Mouse (Mus musculus) mature B cell (primary cell): ENCODE results near the gene Gabrg1.

Source experiments
- in situ Hi-C: fragments of 300-500 bp; cut with MboI; formaldehyde crosslinking; loops from 2 replicates; pipeline ENCODE4 v1.14.3; 2019

Gene Gabrg1

DNA sequence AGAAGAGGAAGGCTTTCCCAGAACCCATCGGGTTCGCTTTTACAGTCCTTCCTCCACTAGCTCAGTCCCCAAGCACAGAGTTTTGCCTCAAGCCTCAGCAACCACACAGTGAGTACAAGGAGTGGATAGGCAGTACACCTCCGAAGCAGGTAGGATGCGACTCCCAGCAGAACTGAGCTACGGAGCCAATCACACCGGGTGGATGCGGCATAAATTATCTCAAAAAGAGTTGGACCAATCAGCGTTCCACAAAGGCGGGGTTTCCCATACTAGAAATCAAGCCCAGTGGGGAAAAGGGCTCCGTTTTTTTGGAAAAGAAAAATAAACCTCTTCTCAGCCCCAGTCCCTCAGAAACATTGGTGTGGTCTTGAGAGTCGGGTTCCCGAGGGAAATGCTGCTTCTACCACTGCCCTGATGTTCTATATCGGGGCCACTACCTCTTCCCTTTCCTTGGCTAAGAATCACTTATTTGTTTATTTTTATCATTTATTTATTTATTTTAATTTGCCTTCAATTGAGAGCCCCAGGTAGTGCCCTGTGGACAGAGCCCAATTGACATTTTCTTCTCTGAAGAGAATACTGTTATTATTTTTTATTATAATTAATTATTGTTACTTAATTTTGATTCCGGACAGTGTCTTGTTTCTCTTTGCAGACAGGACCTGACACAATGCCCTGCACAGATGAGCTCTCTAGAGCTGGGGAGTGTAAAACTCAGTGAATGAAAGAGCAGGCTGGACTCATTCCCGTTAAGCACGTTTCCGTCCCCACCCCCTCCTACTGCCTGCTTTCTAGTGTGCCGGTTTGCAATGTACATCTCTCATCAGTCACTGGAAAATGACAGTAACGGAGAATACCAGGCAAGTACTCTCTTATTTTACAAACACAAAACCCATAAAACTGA is at the start of gene Gabrg1:
Gene Gabrg1 (minus strand): TSS at position 426 of the 904 bp plus-strand sequence.
- in situ Hi-C loops = no loop called here

DNA sequence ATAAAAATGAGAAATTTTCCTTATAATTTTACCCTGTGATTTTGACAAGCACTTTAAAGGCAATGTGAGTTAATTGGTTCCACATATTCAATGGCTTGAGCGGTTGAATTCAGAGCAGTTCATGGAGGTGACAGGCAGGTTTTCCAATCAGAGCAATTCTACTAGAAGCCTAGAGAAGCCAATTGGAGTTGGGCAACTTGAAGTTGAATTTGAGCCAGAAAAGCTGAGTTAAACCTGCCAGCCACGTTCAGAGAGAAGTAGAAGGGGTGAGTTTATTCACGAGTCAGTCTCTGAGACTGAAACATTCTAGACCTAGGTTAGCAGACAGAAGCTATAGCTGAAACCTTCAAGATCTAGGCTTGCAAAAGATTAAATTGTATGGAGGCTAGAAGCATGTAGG is 41.6 kb upstream of the Gabrg1 start:
- in situ Hi-C loops = no loop called here

- in situ Hi-C loops = no loop called here
These were observed 27.7 kb upstream of the Gabrg1 start for GRCm38 (mm10) chr5:70870081-70870480.

GRCm38 (mm10) chr5:70843096-70843734 is 798 bp upstream of the Gabrg1 start:
- in situ Hi-C loops = no loop called here

GRCm38 (mm10) chr5:70818681-70819080 is 23.7 kb downstream of the Gabrg1 start:
- in situ Hi-C loops = no loop called here

DNA sequence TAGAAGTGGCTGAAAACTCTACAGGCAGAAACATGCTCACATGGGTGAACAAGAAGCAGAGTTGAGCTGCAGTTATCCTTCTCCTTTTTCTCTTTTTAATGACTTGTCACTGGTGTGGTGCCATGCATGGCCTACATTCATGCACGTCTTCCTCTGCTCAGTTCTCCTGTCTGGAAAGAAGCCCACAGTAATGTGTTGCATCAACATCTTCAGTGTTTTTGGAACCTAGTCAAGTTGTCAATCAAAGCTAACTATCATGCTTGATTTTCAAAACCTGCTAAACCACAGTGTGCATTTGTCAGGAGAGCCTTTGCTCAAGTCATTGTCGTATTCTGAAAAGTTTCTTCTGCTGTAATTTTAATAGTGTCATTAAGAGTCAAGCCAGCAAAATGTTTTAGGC is 106.3 kb downstream of the Gabrg1 start:
- in situ Hi-C loops = no loop called here

DNA sequence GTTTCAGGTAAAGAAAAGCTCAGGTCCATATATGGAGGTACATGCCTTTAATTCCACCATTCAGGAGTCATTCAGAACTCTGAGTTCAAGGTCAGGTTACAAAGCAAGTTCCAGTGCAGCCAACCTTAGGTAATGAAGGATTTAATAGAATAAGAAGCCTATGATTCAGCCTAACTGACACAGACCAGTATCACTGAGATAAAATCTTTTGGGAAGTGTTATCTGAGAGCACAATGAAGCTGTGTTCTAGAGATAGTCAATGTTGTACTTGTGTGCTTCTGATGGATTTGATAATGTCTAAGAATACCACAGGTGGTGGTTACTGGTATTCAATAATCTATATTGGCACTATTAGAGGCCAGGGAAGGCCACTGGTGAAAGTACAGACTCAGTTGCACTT is 138.1 kb downstream of the Gabrg1 start:
- in situ Hi-C loops = no loop called here
